Mouse (Mus musculus) adrenal gland, postnatal 25 days (tissue): Measurements from ENCODE around the gene Rsph3a. TPM values are rescaled to one million over a fixed set of nuclear protein-coding genes. Genes with fewer than 3 reads are reported as not detected.

Source experiments
- DNase-seq: peaks from one replicate; pipeline ENCODE4 v3.0.0; 2021; ENCODE audit warnings: mixed read lengths
- long read RNA-seq: library from polyadenylated mRNA; stranded (forward); transcript quantifications from one replicate; pipeline ENCODE4 v2.0.0, GENCODE M21; 2021
- total RNA-seq: library from RNA; stranded (reverse); gene quantifications from 2 replicates; pipeline ENCODE4 v1.2.3, GENCODE M21; 2021

The Rsph3a gene
- 48.7 and 52.1 TPM in 2 replicates for total RNA-seq
- long read RNA-seq, transcript Rsph3a-201 (8 exons, 2,189 nt) = major isoform, 78 of 84 reads
- long read RNA-seq, partial matches to known transcripts = 4 of 84 reads
- long read RNA-seq, other reads (novel, unspliced or antisense) = 2 of 84 reads

GRCm38 (mm10) chr17:7945117-7946052 lies at the start of gene Rsph3a:
Gene Rsph3a (plus strand): TSS chr17:7945614.
- DNase-seq = peak; percentile 87

GRCm38 (mm10) chr17:7896047-7896635 lies 49.3 kb upstream of the Rsph3a start:
- no peak for DNase-seq

- DNase-seq = no peak
Measured at GRCm38 (mm10) chr17:7897120-7897519, 48.3 kb upstream of the Rsph3a start.

GRCm38 (mm10) chr17:7897756-7898155 lies 47.7 kb upstream of the Rsph3a start:
- DNase-seq = no peak

GRCm38 (mm10) chr17:7899233-7899632 lies 46.2 kb upstream of the Rsph3a start:
- DNase-seq = peak; percentile 50

- DNase-seq = no peak
Measured at GRCm38 (mm10) chr17:7899961-7900360, 45.5 kb upstream of the Rsph3a start.

GRCm38 (mm10) chr17:7901536-7901935 lies 43.9 kb upstream of the Rsph3a start:
- no peak for DNase-seq

- DNase-seq = no peak
Measured at GRCm38 (mm10) chr17:7902362-7902761, 43.1 kb upstream of the Rsph3a start.

GRCm38 (mm10) chr17:7904992-7905391 lies 40.4 kb upstream of the Rsph3a start:
- no peak for DNase-seq

- no peak for DNase-seq
Measured at GRCm38 (mm10) chr17:7905936-7906685, 39.3 kb upstream of the Rsph3a start.

GRCm38 (mm10) chr17:7914596-7915227 lies 30.7 kb upstream of the Rsph3a start:
- DNase-seq = no peak

- DNase-seq = no peak
Measured at GRCm38 (mm10) chr17:7915791-7916190, 29.6 kb upstream of the Rsph3a start.

GRCm38 (mm10) chr17:7916782-7917574 lies 28.4 kb upstream of the Rsph3a start:
- no peak for DNase-seq

- DNase-seq = no peak
Measured at GRCm38 (mm10) chr17:7918355-7918754, 27.1 kb upstream of the Rsph3a start.

- DNase-seq = no peak
Measured at GRCm38 (mm10) chr17:7919209-7919608, 26.2 kb upstream of the Rsph3a start.

GRCm38 (mm10) chr17:7922564-7922963 lies 22.9 kb upstream of the Rsph3a start:
- no peak for DNase-seq

- DNase-seq = no peak
Measured at GRCm38 (mm10) chr17:7924185-7924725, 21.2 kb upstream of the Rsph3a start.

GRCm38 (mm10) chr17:7925413-7926160 lies 19.8 kb upstream of the Rsph3a start, which contains the start of gene Tagap:
Gene Tagap (plus strand): TSS chr17:7926000.
- no peak for DNase-seq

GRCm38 (mm10) chr17:7927582-7928535 lies 17.6 kb upstream of the Rsph3a start:
- DNase-seq = peak; percentile 81
